Mouse (Mus musculus): ENCODE data around the gene Gabarap.
"Not testable (repeated sequence)": the region's sequence is repeated elsewhere in the genome, so short reads cannot be mapped to it uniquely, and the experiment has no call there.

The Gabarap gene

DNA sequence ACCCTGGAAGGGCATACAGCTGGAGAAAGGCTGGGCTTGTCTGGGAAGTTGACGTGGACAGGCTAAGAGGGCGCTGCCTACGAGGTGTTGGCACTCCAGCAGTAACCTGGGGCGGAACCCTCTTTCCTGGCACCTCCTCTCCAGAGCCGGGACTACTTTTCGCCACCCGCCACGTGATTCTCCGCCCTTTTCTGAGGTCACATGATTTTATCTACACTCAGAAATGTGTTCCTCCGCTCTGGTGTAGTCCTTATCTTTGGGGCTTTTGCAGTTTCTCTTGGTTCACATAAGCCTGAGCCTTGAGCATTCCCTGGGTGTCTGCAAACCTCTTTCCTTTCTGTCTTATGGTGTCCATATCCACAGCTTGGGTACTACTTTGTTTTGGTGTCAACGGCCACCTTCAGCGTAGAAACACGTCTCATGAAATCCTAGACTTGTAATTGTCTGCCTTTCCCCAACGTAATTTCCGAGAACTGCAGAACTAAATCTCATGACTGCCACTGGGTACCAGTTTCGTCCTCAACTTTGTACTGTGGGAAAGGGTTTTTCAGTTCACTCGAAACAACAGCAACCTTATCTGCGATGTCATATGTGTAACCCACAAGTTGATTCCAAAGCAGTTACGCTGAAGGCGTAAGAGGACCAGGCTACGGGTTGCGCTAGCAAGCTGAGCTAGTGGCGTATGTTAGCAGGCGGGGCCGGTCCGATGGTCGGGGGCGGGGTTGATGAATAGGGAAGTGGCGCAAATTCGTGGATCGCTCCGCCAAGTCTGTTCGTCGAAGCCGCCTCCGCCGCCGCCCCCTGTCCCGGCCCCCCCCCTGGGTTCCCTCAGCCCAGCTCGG lies at the start of gene Gabarap:
Gabarap (plus strand) TSS at position 294 of the 842 bp plus-strand sequence.
- peak; percentile 98 for DNase-seq (ENCODE audit: low spot score in 2 of 2)

DNA sequence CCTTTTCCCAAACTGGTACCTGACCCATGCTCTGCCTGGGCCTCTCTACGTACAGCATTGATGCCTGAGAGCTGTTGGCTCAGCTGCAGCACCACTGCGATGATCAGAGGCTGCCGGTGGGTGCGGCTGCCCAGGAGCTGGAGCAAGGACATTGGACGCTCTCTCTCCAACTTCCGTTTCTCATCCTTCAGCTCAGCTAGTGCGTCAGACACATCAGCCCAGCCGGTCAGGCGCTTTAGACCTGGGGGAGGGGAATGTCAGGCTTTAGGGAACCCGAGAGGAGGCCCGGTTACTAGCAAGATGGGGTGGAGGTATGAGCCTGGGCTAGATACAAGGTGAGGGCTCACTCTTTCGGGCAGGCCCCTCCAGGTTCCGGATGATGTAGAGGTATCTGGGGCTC lies 45.7 kb upstream of the Gabarap start:
- DNase-seq (ENCODE audit: low spot score in 2 of 2): no peak

DNA sequence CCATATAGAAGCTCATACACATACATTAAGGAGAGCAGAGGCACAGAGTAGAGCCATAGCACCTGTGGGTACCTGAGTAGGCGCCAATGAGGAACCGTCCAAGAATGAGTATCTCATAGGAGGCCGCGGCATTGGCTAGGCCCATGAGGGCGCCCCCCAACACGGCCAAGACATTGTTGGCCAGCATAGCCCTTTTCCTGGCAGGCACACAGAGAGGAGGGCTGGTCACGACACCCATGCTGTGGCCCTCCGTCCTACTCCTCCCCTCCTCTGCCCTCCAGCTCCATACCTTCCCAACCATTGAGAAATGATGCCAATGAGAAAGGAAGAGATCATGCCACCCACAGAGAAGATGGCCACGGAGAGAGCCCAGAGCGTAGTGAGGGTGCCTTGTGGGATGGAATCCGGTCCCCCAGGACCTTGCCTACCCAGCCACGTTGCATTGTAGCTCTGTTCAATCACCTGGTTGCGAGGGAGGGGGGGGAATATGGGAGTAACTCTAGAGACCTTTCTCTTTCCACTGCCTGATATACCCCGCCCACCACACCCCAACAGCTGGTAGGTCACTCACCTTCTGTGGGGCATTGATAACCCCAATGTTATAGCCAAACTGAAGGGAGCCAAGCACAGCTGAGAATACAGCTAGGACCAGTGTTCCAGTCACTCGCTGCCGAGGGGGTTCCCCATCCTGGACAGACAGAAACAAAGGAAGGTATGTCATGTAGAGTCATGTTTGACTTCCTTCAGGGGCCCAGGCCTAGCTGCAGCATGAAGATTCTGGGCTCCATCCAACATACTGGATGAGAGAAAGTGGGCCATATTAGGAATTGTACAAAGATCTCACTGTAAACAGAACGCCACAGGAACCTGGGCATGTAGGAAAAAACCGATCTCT lies 44.7 kb upstream of the Gabarap start:
- no peak for DNase-seq (ENCODE audit: low spot score in 2 of 2)

DNA sequence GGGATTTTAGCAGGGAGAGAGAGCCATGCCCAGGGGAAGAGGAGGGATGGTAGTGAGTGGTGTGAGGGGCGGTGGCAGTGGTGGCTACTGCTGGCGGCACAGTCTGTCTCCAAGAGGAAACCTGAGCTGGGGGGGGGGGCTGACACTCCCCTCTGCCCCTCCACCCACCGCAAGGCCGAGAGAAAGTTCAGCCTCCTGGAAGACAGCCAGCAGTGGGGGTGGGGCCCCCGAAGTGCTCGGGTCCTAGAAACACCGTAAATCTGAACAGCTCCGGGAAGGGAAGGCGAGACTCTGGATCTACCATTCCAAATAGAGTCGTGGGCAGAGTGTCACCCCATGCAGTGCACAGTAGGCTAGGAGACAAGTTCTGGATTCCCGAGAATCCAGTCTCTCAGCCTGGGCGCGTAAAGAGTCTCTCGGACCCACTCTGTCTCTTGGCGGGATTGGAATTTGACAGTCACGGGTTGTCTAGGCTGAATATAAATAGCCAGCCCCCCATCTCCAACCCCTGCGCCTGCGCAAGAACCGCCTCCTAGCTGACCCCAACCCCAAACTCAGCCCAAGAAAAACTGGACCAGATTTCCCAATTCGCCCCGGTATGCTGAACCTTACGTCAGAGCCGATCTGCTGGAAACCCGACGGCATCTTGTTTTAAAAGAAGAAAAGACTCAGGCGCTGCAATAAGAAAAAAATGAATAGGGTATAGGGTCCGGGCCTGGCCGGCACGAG lies 43.4 kb upstream of the Gabarap start:
- DNase-seq (ENCODE audit: low spot score in 2 of 2): no peak

DNA sequence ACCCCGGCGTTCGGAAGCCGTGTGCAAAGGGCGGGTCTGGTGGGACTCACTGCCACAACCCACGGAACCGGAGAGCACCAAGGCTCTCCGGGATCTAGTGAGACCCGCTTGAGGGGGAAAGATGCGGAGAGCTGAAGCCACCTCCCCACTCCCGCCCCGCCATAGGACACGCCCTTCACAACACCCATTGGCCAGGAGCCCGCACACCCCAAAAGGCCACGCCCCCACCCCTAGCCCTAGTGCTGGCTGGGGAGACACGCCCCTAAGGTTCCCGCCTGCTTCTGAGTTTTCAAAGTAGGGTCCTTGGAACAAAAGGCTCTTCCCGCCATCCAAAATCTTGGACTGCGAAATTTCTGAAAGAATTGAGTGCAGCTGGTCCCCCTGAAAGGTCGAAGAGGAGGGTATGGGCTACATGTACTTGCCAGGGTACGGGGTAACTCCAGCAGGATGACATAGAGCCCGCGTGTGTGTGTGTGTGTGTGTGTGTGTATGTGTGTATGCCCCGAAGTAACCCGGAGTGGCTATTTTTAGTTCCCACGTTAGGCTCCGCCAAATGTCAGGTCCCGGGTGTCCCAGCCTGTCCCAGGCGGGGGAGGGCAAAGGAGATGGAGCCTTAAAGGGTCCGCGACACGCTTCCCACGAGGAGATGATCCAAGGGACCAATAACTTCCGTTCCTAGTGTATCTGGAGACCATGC lies 42.7 kb upstream of the Gabarap start, which contains the start of gene Slc2a4:
Slc2a4 (minus strand) TSS at position 123 of the 697 bp plus-strand sequence.
- DNase-seq (ENCODE audit: low spot score in 2 of 2): peak; percentile 84 to 88

DNA sequence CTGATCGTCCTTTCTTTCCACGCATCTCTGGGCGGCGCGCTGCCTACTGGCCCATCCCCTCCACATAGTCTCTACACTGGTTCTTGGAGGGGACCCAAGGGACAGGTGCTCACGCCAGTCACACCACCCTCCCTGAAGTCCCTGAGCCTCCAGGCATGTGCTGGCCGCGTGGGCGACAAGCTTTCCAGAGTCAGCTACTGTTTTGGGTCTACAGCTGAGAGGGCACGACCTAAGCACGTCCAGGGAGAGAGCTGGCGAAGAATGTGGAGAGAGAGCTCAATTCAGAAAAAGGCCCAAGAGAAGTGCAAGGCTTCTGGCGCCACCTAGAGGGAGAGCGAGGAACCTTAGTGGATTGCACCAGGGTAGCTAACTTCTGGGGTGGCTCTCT lies 42.2 kb upstream of the Gabarap start:
- peak; percentile 78 to 82 for DNase-seq (ENCODE audit: low spot score in 2 of 2)

DNA sequence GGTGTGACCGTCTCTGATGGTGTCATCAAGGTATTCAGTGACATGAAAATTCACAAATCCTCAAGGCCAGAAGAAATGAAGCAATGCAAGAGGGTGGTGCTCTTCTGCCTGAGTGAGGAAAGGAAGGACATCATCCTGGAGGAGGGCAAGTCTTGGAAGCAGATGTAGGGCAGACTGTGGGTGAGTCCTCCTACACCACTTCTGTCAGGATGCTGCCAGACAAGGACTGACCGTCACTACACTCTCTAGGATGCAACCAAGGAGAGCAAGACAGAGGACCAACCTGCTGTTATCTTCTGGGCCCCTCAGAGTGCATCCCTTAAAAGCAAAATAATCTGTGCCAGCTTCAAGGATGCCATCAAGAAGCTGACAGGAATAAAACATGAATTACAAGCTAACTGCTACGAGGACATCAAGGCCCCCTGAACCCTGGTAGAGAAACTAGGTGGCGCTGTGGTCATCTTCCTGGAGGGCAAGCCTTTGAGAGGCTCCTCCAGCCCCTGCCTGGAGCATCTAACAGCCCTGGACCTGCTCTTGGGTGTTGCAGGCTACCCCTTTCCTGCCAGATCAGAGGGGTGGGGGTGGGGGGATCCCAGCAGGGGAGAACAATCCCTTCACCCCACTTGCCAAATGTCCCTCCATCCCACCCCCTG lies 40.0 kb upstream of the Gabarap start:
- DNase-seq (ENCODE audit: low spot score in 2 of 2): no peak

DNA sequence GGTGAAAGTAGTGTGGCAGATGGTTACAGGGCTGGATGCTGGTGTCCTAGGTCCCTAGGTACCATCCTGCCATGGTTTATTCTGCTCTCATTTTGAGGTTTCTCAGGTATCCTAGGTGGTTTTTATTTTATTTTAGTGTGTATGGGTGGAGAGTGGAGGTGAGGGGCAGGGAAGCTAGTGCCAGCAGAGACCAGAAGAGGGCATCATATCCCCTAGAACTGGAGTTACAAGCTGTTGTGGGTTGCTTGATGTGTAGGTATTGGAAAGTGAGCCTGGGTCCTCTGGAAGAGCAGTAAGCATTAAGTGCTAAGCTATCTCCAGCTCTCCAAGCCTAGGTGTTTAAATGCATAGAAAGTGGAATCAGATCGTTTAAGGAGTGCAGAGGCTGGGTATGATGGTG lies 38.7 kb upstream of the Gabarap start:
- no peak for DNase-seq (ENCODE audit: low spot score in 2 of 2)

DNA sequence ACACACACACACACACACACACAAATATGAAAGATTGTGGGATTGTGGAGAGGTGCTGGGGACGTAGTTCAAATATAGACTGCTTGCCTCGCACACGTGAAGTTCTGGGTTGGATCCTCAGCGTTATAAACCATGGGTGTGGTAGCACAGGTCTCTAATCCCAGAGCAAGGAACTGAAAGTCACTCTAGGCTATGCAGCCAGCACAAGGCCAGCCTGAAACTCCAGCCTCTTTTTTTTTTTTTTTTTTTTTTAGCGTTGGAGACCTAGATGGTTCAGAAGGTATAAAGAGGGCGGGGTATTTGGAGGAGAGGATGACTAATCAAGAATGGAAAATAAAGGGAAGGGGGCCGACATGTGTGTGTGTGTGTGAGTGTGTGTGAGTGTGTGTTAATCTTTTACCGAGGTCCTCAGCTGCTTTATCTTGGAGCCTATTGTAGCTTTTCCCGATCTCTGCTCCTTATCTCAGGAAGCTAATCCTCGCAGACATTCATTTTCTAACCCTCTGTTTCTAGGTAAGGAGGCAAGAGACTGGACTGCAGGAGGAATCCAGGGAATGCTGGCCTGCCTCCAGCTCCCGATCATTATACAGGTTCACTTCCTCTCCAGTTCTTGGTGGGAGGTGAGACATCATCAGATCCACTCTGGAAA lies 37.6 kb upstream of the Gabarap start:
- DNase-seq (ENCODE audit: low spot score in 2 of 2): no peak

DNA sequence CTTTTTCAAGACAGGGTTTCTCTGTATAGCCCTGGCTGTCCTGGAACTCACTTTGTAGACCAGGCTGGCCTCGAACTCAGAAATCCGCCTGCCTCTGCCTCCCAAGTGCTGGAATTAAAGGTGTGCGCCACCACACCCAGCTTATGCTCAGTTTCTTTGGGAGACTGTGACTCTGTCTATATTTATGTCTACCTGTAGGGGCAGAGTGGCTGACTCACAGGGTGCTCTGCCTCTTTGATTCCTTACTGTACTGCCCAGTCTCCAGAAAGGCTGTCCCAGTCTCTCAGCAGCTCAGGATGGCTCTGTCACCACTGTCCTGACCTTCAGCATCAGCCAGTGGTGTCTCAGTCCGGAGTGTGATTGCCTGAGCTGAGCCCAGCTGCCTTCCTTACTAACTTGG lies 35.3 kb upstream of the Gabarap start:
- DNase-seq (ENCODE audit: low spot score in 2 of 2): not testable (repeated sequence)

DNA sequence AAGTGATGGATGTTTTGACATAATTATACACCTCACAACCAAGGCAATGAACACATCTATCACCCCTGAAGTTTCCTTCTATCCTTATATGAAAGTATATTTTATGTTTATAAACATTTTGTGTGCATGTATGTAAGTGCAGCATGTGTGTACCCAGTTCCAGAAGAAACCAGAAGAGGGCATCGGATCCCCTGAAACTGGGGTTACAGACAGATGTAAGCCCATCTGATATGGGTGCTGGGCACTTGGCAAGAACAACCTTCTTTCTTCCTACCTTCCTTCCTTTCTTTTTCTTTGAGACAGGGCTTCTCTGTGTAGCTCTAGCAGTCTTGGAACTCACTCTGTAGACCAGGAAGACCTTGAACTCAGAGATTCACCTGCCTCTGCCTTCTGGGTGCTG lies 34.7 kb upstream of the Gabarap start:
- no peak for DNase-seq (ENCODE audit: low spot score in 2 of 2)

DNA sequence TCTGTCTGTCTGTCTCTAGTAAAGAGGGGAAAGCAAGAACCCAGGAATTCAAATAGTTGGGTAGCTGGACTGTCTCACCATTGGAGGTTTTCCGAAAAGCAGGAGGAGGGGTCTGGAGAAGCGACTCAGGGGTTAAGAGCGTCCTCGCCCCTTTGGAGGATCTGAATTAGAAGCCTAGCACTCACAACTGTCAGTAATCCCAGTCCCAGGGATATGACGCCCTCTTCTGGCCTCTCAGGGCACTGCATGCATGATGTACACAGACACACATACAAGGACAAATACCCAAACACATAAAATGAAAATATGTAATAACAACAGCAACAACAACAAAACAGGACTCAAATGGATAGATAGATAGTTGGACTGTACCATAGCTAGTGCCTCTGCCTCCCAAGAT lies 30.3 kb upstream of the Gabarap start:
- DNase-seq (ENCODE audit: low spot score in 2 of 2): no peak

DNA sequence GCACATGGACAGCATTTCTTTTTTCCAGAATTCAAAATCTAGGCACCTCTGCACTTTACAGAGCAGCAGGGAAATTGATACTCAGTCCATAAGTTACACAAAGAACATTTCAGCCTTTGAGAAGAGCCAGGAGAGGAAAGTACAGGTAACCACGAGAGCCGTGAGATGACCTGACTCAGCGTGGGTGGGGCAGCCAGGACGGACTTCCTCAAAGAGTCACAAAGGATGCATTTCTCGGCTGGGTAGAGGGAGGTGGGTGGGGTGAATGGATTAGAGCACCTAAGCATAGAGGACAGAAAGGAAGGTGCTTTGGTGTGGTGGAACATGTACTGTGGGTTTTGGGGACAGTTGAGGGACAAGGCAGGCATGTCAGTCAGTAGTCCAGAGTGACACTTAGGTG lies 29.1 kb upstream of the Gabarap start:
- DNase-seq (ENCODE audit: low spot score in 2 of 2): no peak

DNA sequence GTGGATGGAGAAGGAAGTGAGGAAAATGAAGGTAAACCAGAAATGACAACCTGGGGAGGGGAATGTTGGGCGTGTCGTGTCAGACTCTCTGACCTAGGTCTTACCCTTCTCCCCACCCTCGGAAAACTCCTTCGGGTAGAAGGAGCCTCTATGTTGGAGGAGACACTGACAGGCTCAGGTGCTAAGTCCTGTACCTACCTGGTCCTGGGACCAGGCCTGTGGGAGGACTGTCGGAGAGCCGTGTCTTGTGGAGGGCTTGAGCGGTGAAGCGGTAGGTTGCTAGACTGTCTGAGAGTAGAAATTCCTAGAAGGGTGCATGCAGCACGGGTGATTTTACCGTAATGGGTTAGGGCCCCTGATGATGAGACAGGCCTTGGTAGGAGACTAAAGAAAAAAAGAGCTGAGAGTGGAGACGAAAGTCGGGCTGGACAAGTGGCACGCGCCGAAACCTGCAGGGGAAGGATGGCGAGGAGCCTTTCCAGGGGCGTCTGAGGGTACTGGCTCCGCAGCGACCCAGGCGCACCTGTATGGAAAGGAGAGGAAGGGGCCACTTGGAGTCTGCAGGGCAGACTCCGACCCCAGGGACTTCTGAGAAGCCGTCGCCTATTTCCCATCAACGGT lies 26.2 kb upstream of the Gabarap start, which contains the start of gene Cldn7:
Cldn7 (plus strand) TSS at position 130 of the 621 bp plus-strand sequence.
- no peak for DNase-seq (ENCODE audit: low spot score in 2 of 2)

DNA sequence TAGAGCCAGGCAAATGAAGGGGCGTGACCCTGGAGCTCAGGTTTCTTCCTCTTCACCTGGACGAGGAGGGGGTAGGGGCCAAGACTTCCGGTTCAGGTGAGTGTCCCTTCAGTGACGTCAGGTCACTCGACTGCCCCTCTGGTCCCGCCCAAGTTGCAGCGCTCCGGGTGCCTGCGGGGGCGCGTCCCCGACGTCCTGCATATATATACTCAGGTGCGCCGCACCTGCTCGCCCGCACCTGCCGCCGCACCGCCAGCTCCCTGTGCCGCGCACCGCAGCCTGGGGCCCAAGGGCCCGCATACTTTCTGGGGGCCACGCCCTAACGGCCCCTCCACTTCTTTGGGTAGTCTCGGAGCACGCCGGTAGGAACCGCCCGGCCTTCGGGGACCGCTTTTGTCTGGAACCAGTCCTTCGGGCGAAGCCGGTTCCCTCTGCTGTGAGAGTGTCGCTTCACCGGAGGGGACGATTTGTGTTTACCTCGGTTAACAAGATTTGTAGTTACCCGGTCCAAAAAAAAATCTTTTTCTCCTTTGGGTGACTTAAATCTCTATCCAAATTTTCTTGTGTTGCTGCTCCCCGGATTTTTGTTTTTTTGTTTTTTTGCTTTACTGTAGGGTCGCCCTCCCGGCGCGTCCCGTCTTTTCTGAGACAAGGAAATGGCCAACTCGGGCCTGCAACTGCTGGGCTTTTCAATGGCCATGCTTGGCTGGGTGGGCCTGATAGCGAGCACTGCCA lies 25.5 kb upstream of the Gabarap start:
- DNase-seq (ENCODE audit: low spot score in 2 of 2): no peak

DNA sequence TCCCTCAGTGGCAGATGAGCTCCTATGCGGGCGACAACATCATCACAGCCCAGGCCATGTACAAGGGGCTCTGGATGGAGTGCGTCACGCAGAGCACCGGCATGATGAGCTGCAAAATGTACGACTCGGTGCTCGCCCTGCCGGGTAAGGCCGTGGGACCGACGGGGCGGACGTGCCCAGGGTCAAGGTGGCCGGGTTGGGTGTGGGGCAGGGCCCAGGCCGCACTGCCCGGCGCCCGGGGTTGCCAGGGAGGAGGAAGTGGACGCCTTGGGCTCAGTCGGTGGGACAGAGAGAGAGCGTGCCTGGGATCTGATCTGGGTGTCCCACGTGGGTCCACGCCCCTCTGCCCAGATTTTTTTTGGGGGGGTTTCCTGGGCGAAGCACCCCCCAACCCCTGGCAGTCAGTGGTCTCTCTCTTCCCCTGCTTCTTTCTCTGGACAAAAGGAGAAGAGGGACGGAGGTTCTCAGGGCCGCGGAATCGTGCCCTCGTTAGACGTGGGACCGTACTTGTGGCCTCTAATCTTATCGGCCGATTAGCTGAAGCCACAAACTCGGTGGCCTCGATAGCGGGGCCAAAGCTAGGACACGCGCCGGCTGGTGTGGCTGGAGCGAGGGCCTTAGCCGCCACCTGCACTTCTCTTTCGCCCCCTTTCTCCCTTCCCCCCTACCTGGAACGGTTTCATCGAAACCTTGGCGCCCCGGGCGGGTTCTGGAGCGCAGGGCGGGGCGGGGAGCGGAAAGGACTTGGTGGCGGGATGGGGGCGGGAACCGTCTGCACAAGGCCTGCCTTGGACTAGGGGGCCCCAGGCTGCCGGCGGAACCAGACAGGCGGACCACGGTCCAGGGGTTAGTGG lies 24.7 kb upstream of the Gabarap start:
- no peak for DNase-seq (ENCODE audit: low spot score in 2 of 2)

DNA sequence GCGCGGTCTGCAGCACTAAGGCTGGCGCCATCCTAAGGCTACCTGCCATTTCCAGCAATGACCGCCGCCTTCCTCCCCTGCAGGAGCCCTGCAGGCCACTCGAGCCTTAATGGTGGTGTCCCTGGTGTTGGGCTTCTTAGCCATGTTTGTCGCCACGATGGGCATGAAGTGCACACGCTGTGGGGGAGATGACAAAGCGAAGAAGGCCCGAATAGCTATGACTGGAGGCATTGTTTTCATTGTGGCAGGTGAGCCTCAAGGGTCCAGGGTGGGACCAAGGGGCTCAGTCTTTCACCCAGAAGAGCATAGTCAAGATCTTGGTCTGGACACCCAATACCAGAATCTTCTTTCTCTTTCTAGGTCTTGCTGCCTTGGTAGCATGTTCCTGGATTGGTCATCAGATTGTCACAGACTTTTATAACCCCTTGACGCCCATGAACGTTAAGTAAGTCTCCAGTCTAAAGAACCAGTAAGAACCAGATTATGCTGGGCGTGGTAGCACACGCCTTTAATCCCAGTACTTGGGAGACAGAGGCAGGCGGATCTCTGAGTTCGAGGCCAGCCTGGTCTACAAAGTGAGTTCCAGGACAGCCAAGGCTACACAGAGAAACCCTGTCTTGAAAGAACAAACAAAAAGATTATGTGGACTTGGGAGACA lies 24.0 kb upstream of the Gabarap start:
- no peak for DNase-seq (ENCODE audit: low spot score in 2 of 2)

DNA sequence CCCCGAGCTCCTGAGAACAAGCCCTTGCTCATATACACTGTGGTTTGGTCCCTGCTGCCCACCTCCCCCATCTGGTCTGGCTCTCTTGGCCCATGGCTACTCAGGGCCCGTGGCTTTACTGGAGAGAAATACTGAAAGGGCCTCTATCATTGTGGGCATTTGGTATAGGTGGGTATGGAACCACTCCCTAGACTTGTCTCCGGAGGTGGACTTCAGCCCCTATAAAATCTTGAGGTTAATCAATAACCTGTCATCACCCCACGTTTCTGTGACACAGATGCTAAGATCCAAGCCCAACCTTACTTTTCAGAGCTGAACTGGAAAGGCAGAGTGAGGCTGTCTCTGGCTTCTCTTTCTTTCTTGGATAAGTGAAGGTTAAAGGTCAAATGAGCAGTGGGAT lies 22.1 kb upstream of the Gabarap start:
- no peak for DNase-seq (ENCODE audit: low spot score in 2 of 2)
